Mouse (Mus musculus) adrenal gland, postnatal 10 days (tissue): ENCODE measurements around the gene Olfr767. TPM values are rescaled to one million over a fixed set of nuclear protein-coding genes. Genes with fewer than 3 reads are reported as not detected.
"Not testable (repeated sequence)": the region's sequence is repeated elsewhere in the genome, so short reads cannot be mapped to it uniquely, and the experiment has no call there.

ENCODE experiments used
- DNase-seq: peaks from one replicate; pipeline ENCODE4 v3.0.0; 2021; ENCODE audit warnings: mixed read lengths
- long read RNA-seq, 2 experiments: library from polyadenylated mRNA; stranded (forward); transcript quantifications; one replicate each; pipeline ENCODE4 v2.0.0; 2021
- total RNA-seq, 2 experiments: library from RNA; stranded (reverse); gene quantifications; 2 replicates each; pipeline ENCODE4 v1.2.3; 2021

Gene Olfr767
- not detected for total RNA-seq
- long read RNA-seq, experiment 1 = 0 reads
- long read RNA-seq, experiment 2 = 0 reads

GRCm38 (mm10) chr10:129082810-129083209 is at the start of gene Olfr767:
Olfr767 (minus strand) TSS chr10:129082910.
- not testable (repeated sequence) for DNase-seq

- DNase-seq = no peak
Observed at GRCm38 (mm10) chr10:129117761-129118160, 35.1 kb upstream of the Olfr767 start, which contains the start of gene Olfr769. Olfr769 (minus strand) TSS chr10:129117861.

- DNase-seq = no peak
Observed at GRCm38 (mm10) chr10:129115146-129115545, 32.4 kb upstream of the Olfr767 start.

- no peak for DNase-seq
Observed at GRCm38 (mm10) chr10:129101231-129101630, 18.5 kb upstream of the Olfr767 start.

- DNase-seq = no peak
Observed at GRCm38 (mm10) chr10:129099275-129099674, 16.6 kb upstream of the Olfr767 start, which contains the start of gene Olfr768. Olfr768 (minus strand) TSS chr10:129099375.

- no peak for DNase-seq
Observed at GRCm38 (mm10) chr10:129068877-129069276, 13.8 kb downstream of the Olfr767 start, which contains the start of gene Olfr766-ps1. Olfr766-ps1 (minus strand) TSS chr10:129068977.

GRCm38 (mm10) chr10:129049898-129050297 is 32.8 kb downstream of the Olfr767 start, which contains the start of gene Olfr765:
Olfr765 (minus strand) TSS chr10:129049998.
- DNase-seq = not testable (repeated sequence)

GRCm38 (mm10) chr10:129039796-129040195 is 42.9 kb downstream of the Olfr767 start, which contains the start of gene Olfr764-ps1:
Olfr764-ps1 (minus strand) TSS chr10:129039896.
- no peak for DNase-seq

GRCm38 (mm10) chr10:129028343-129028742 is 54.4 kb downstream of the Olfr767 start:
- no peak for DNase-seq

GRCm38 (mm10) chr10:129026018-129026662 is 56.6 kb downstream of the Olfr767 start:
- peak; percentile 62 for DNase-seq

Other genes with a start within 250 kb of the Olfr767 start
- gene Gdf11, start 191.2 kb downstream of the Olfr767 start, total RNA-seq = 1 to 10 TPM; 3.0 to 4.5 TPM
- 100 to 1,000 TPM; 243 to 263 TPM for gene Cd63, start 181.9 kb downstream of the Olfr767 start, total RNA-seq
- gene Rdh5, start 160.0 kb downstream of the Olfr767 start, total RNA-seq = 10 to 100 TPM; 16.4 to 22.8 TPM
- 100 to 1,000 TPM; 216 to 240 TPM for gene Bloc1s1, start 158.9 kb downstream of the Olfr767 start, total RNA-seq
- gene Itga7, start 149.1 kb downstream of the Olfr767 start, total RNA-seq = 10 to 100 TPM; 24.4 to 36.7 TPM
- 10 to 100 TPM; 17.2 to 32.9 TPM for gene Mettl7b, start 121.9 kb downstream of the Olfr767 start, total RNA-seq
- gene Olfr9, start 93.5 kb downstream of the Olfr767 start, total RNA-seq = not detected
- not detected for gene Olfr763, start 72.1 kb downstream of the Olfr767 start, total RNA-seq
- gene Olfr764-ps1, start 43.0 kb downstream of the Olfr767 start, total RNA-seq = not detected
- not detected for gene Olfr765, start 32.9 kb downstream of the Olfr767 start, total RNA-seq
- gene Olfr766-ps1, start 13.9 kb downstream of the Olfr767 start, total RNA-seq = not detected
- gene Olfr768, start 16.5 kb upstream of the Olfr767 start, total RNA-seq = not detected
- gene Olfr769, start 35.0 kb upstream of the Olfr767 start, total RNA-seq = not detected
- not detected for gene Olfr770, start 56.1 kb upstream of the Olfr767 start, total RNA-seq
- gene Olfr771, start 81.8 kb upstream of the Olfr767 start, total RNA-seq = not detected
- gene Olfr772, start 95.0 kb upstream of the Olfr767 start, total RNA-seq = not detected
- gene Olfr773, start 104.5 kb upstream of the Olfr767 start, total RNA-seq = not detected
- gene Olfr774, start 153.3 kb upstream of the Olfr767 start, total RNA-seq = not detected
- not detected for gene Olfr775, start 165.5 kb upstream of the Olfr767 start, total RNA-seq
- gene Olfr776, start 176.2 kb upstream of the Olfr767 start, total RNA-seq = not detected
- not detected for gene Olfr777, start 188.6 kb upstream of the Olfr767 start, total RNA-seq
- gene Olfr780, start 235.2 kb upstream of the Olfr767 start, total RNA-seq = not detected
- not detected for gene Olfr781, start 245.9 kb upstream of the Olfr767 start, total RNA-seq